Mouse (Mus musculus) embryonic facial prominence, embryonic 10.5 days (tissue): ENCODE data around the gene Ipo7. TPM values are rescaled to one million over a fixed set of nuclear protein-coding genes. Genes with fewer than 3 reads are reported as not detected.
A peak's percentile ranks its signal among the peaks of the same experiment; 100 is the strongest.

Source experiments
- DNase-seq: peaks from one replicate; pipeline ENCODE4 v3.0.0-alpha.2; 2017; ENCODE audit warnings: low spot score
- H3K27ac ChIP-seq: fragments of 300-500 bp; sonication (generic); replicated peaks from 2 replicates; pipeline ENCODE4 v1.5.1; 2016; ENCODE audit warnings: mild to moderate bottlenecking
- H3K27me3 ChIP-seq: fragments of 300-500 bp; sonication (generic); replicated peaks from 2 replicates; pipeline ENCODE4 v1.6.1; 2016; ENCODE audit warnings: low read depth, mild to moderate bottlenecking; ENCODE audit not compliant: poor library complexity, severe bottlenecking
- H3K36me3 ChIP-seq: fragments of 300-500 bp; sonication (generic); replicated peaks from 2 replicates; pipeline ENCODE4 v1.6.1; 2016; ENCODE audit warnings: mild to moderate bottlenecking, moderate library complexity
- H3K4me1 ChIP-seq: fragments of 300-500 bp; sonication (generic); 2 replicates; pipeline ENCODE4 v1.6.1; 2016
- H3K4me3 ChIP-seq: fragments of 300-500 bp; sonication (generic); 2 replicates; pipeline ENCODE4 v1.5.1; 2016; ENCODE audit warnings: mild to moderate bottlenecking, moderate library complexity
- H3K9me3 ChIP-seq: fragments of 300-500 bp; sonication (generic); 2 replicates; pipeline ENCODE4 v1.6.1; 2016; ENCODE audit warnings: mild to moderate bottlenecking
- WGBS: fragments of 180-500 bp; shearing (Covaris S2); methylation state at CpG from one replicate; pipeline ENCODE4 v1.1.7; 2016; 5-methylcytosine and 5-hydroxymethylcytosine counted together
- polyA plus RNA-seq: library from polyadenylated mRNA; unstranded; fragments of >200 nt; fragmentation: Nextera tagmentation; extraction: Ambion mirVana; gene quantifications from 2 replicates; pipeline ENCODE4 v1.2.1, GENCODE M21; 2016

Ipo7 gene
- polyA plus RNA-seq, 1 experiment from 2014 or later = 57.0 TPM

DNA sequence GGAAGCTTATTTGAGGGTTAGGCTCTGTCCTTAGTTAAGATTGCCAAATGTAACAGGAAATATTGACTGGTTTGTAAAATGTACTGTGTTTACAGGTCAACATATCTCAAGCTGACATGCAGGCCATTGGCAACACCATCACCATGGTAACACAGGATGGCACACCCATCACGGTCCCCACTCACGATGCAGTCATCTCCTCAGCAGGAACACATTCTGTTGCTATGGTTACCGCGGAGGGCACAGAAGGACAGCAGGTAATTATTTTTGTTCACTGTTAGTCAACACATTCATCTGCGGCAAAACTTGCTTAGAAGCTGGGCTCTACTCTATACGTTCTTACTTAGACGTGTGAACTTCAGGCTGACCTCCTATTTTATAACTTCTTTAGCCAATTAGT, 73.6 kb downstream of the Ipo7 start:
- no peaks in the 10 kb centered on the region for H3K9me3 ChIP-seq
- H3K4me3 ChIP-seq = no peak overlapping the region
- peaks cover 100% of the 10 kb centered on the region for H3K36me3 ChIP-seq
- no peak overlapping the region for H3K27ac ChIP-seq
- 85% methylated on average over 7 of the region's 7 CpGs for WGBS
- DNase-seq = no peak
- no peaks in the 10 kb centered on the region for H3K4me1 ChIP-seq
- H3K27me3 ChIP-seq = no peaks in the 10 kb centered on the region

DNA sequence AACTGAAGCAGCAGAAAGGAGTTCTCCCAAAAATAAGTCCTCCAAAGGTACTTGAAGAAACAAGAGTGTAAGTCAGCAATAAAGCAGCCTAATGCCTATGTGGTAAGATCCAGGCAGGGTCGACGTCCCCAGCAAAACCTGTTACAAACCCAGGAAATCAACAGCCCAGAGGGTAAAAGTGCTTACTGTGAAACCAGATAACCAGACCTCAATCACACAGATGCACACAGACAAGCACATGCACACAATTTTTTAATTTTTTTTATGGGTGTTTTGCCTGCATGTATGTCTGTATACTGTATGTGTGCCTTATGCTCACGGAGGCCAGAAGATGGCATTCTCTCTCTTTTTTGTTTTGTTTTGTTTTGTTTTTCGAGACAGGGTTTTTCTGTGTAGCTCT, 78.3 kb downstream of the Ipo7 start:
- Histone ChIP-seq H3K4me3 (no peak overlapping the region), H3K36me3 (peaks cover 63% of the 10 kb centered on the region), H3K27me3 (no peaks in the 10 kb centered on the region), H3K27ac (no peak overlapping the region), H3K9me3 (no peaks in the 10 kb centered on the region), H3K4me1 (peaks cover 19% of the 10 kb centered on the region)
- 85% methylated on average over 4 of the region's 4 CpGs for WGBS
- no peak for DNase-seq

DNA sequence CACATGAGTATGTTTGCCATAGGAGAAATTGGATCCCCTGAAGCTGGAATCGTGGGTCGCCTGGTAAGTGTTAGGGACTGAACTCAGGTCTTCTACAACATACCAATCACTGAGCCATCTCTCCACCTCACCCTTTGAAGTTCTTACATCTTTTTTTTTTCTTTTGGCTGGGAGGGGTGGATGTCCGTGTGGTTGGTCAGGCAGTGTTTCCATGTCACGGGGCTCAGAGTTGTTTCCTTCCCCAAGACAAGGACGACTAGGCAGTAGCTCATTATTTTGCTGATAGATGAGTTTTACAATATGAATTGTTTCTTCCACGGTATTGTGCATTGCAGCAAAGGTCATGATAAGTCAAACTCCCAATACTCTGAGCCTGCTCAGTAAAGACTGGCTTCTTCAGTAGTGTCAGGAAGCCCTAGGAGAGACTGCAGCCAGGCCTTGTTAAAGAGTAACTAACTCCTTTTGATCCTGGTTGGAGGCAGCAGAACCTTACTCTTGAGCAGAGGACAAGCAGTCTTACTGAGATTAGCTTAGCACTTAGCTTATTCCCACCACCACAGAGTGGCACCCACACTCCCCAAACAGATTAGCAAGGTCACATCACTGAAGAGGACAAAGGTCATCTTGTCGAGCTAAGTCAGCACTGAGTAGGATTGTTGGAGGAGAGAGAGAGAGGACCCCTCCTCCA, 79.2 kb downstream of the Ipo7 start:
- H3K36me3 ChIP-seq = peaks cover 54% of the 10 kb centered on the region
- peaks cover 19% of the 10 kb centered on the region for H3K4me1 ChIP-seq
- no peak overlapping the region for H3K27ac ChIP-seq
- H3K27me3 ChIP-seq = no peaks in the 10 kb centered on the region
- WGBS = 70% methylated on average over 7 of the region's 7 CpGs
- DNase-seq = no peak
- H3K4me3 ChIP-seq = no peak overlapping the region
- H3K9me3 ChIP-seq = no peaks in the 10 kb centered on the region

DNA sequence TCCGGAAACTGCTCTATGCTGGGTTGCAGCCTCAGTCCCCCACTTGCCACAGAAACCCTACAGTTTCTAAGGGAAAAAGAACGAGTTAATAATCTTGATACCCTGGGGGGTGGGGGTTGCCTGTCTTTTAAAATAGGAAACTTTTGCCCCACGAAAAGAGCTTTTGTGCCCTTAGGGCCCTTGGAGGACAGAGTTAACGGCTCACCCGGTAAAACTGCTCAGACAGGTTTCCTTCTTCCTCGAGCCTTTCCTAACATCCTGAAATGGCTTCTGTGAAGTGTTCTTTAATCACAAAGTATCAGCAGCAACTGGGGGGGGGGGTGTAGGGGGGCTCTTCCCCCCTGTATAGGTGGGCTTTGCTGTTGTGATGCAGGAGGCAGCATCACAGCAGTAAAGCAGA, 82.8 kb downstream of the Ipo7 start:
- WGBS = 29% methylated on average over 6 of the region's 6 CpGs
- peaks cover 18% of the 10 kb centered on the region for H3K36me3 ChIP-seq
- no peak for DNase-seq

DNA sequence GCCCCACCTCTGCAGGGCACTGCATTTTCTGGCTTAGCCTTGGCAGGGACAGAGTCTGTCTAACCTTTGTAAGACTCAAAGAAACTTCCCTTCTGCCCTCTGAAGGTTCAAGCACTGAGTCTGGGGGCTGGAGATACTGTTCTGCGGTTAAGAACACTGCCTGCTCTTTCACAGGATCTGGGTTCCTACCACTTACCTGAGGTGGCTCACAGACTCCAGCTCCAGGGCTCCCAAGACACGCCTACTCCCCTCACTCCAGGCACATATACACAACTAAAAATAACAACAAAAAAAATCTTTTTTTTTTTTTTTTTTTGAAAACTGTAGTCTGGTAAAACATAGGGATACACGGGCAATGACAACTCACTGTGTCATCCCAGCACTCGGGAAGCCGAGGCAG, 83.2 kb downstream of the Ipo7 start:
- Histone ChIP-seq H3K27ac (0 out of 2 replicates have a peak overlapping the region, but pooled peaks have one; percentile 51), H3K9me3 (no peaks in the 10 kb centered on the region), H3K27me3 (no peaks in the 10 kb centered on the region), H3K4me1 (peaks cover 19% of the 10 kb centered on the region), H3K4me3 (no peak overlapping the region), H3K36me3 (peaks cover 14% of the 10 kb centered on the region)
- DNase-seq = no peak
- 64% methylated on average over 5 of the region's 5 CpGs for WGBS

More for the DNA sequence above, 82.8 kb downstream of the Ipo7 start:
- H3K4me1 ChIP-seq = peaks cover 19% of the 10 kb centered on the region
- H3K4me3 ChIP-seq = no peak overlapping the region
- 0 out of 2 replicates have a peak overlapping the region, but pooled peaks have one; percentile 51 for H3K27ac ChIP-seq
- no peaks in the 10 kb centered on the region for H3K27me3 ChIP-seq
- H3K9me3 ChIP-seq = no peaks in the 10 kb centered on the region

DNA sequence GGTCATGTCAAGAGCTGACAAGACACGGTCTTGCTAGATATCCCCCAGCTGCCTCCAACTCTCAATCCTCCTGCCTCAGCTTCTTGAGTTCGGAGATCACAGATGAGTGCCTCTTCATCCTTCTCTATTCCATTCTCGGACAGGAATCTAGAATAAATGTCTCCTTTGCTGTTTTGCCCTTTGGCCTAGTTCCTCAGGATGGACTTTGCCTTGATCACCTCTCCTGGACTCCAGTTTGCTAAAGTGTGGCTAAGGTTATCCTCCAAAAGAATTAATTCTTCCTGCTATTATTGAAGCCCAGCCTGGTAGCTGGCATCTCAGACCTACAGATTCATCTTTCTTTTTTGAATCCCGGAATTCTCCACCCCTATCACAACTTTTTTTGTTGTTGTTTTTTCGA, 87.0 kb downstream of the Ipo7 start:
- no peak overlapping the region for H3K27ac ChIP-seq
- 90% methylated on average over 5 of the region's 5 CpGs for WGBS
- no peaks in the 10 kb centered on the region for H3K27me3 ChIP-seq
- no peaks in the 10 kb centered on the region for H3K36me3 ChIP-seq
- no peaks in the 10 kb centered on the region for H3K9me3 ChIP-seq
- no peak for DNase-seq
- peaks cover 21% of the 10 kb centered on the region for H3K4me1 ChIP-seq
- no peak overlapping the region for H3K4me3 ChIP-seq

Other genes with a start within 250 kb of the Ipo7 start
- 0.15 and 0.25 TPM in 2 replicates for gene Nrip3, start 236.2 kb upstream of the Ipo7 start, polyA plus RNA-seq
- 0.77 and 4.1 TPM in 2 replicates for gene Scube2, start 152.6 kb upstream of the Ipo7 start, polyA plus RNA-seq
- gene Dennd5a, start 57.8 kb upstream of the Ipo7 start, polyA plus RNA-seq = 28.2 and 33.3 TPM in 2 replicates
- 68.5 and 73.6 TPM in 2 replicates for gene Tmem41b, start 31.3 kb upstream of the Ipo7 start, polyA plus RNA-seq
- 26.1 and 26.8 TPM in 2 replicates for gene Zfp143, start 42.9 kb downstream of the Ipo7 start, polyA plus RNA-seq
- 28.6 and 29.4 TPM in 2 replicates for gene Wee1, start 103.8 kb downstream of the Ipo7 start, polyA plus RNA-seq
- gene Swap70, start 203.4 kb downstream of the Ipo7 start, polyA plus RNA-seq = 30.7 and 32.4 TPM in 2 replicates